Comparison of ENCODE assay signal across 19 mouse cellular contexts in the genomic region with DNA sequence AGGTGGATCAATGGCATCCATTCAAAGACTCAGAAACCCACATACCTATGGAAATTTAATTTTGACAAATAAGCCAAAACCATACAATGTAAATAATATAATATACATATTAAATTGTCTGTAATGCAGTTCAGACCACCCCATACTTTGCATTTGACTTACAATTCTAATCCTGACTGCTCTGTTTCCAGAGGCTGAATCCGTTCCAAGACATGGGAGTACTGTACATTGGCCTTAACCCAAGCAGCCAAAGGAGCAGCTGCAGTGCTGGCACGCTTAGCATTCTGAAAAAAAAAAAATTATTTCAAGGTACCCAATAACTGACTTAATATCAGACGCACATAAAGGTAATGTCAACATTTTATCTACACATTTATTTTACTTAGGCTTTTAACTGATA.
DNase-seq lines count a peak whose midpoint lies in the region; ATAC-seq and TF ChIP-seq lines count a peak whose summit lies in the region.
"Had no signal": no experiment of that assay in that cellular context is flagged by ENCODE, and none has a peak within 500 bp of the region (broad histone marks: within the 10 kb centered on the region; RNA-seq: fewer than 3 reads in every experiment).

No protein-coding gene starts in this region.

- WGBS in forebrain, postnatal 0 days = 64% methylated on average over 3 of the region's 3 CpGs
- 89% methylated on average over 3 of the region's 3 CpGs for WGBS in forebrain, embryonic 11.5 days
- WGBS in limb, embryonic 14.5 days = 84% methylated on average over 3 of the region's 3 CpGs
- 96% methylated on average over 3 of the region's 3 CpGs for WGBS in limb, embryonic 10.5 days

- no peak for TF ChIP-seq CTCF in forebrain, postnatal 0 days (IDR thresholded peaks at IDR 0.05; ENCODE audit: low read depth)

- no peak overlapping the region for H3K27ac ChIP-seq in forebrain, postnatal 0 days (ENCODE audit: low read depth, low read length)
- no peak overlapping the region for H3K27ac ChIP-seq in forebrain, embryonic 11.5 days (ENCODE audit: low read depth, low read length)
- no peak overlapping the region for H3K27ac ChIP-seq in limb, embryonic 14.5 days (replicated peaks; ENCODE audit: low read depth, low read length)
- H3K27ac ChIP-seq in limb, embryonic 10.5 days = no peak overlapping the region
- H3K27ac ChIP-seq: forebrain, embryonic 15.5 days; heart, embryonic 10.5 days; hindbrain, embryonic 15.5 days; limb, embryonic 15.5 days had no signal

- H3K9me3 ChIP-seq in forebrain, postnatal 0 days (ENCODE audit: low read length) = no peaks in the 10 kb centered on the region
- no peaks in the 10 kb centered on the region for H3K9me3 ChIP-seq in forebrain, embryonic 11.5 days (ENCODE audit: control insufficient read depth, low read length)
- H3K9me3 ChIP-seq in limb, embryonic 14.5 days (ENCODE audit: control insufficient read depth, low read length) = no peaks in the 10 kb centered on the region
- no peaks in the 10 kb centered on the region for H3K9me3 ChIP-seq in limb, embryonic 10.5 days (replicated peaks)
- H3K9me3 ChIP-seq: forebrain, embryonic 15.5 days; heart, embryonic 10.5 days; hindbrain, embryonic 15.5 days; limb, embryonic 15.5 days had no signal

- no peak overlapping the region for H3K4me2 ChIP-seq in forebrain, postnatal 0 days (ENCODE audit: low read depth)
- no peak overlapping the region for H3K4me2 ChIP-seq in forebrain, embryonic 11.5 days (ENCODE audit: low read depth, low read length, severe bottlenecking)
- H3K4me2 ChIP-seq in limb, embryonic 14.5 days (replicated peaks; ENCODE audit: low read depth, low read length, severe bottlenecking) = no peak overlapping the region
- H3K4me2 ChIP-seq: forebrain, embryonic 15.5 days; hindbrain, embryonic 15.5 days; limb, embryonic 15.5 days had no signal

- no peak overlapping the region for H3K9ac ChIP-seq in forebrain, postnatal 0 days
- H3K9ac ChIP-seq in forebrain, embryonic 11.5 days (ENCODE audit: low read length) = no peak overlapping the region
- no peak overlapping the region for H3K9ac ChIP-seq in limb, embryonic 14.5 days (ENCODE audit: low read depth, low read length, severe bottlenecking)
- H3K9ac ChIP-seq: forebrain, embryonic 15.5 days; hindbrain, embryonic 15.5 days; limb, embryonic 15.5 days had no signal

- DNase-seq in forebrain, postnatal 0 days = peak; percentile 3
- no peak for DNase-seq in forebrain, embryonic 11.5 days (ENCODE audit: low spot score)
- DNase-seq in limb, embryonic 14.5 days (ENCODE audit: low spot score) = peak; percentile 58
- no peak for DNase-seq in limb, embryonic 10.5 days (ENCODE audit: low spot score)
- DNase-seq in brain, adult 2 months (ENCODE audit: low read depth, low spot score) = peak; percentile 26
- peak; percentile 33 for DNase-seq in cerebellum, adult 9-10 months
- no peak for DNase-seq in adrenal gland, adult 2 months
- DNase-seq: adrenal gland, adult 8-10 months; B cell, adult 2 months; gastrocnemius, postnatal 25 days; kidney, postnatal 36 days; lung, postnatal 14 days; thymus, postnatal 25 days had no signal

- no peaks in the 10 kb centered on the region for H3K4me1 ChIP-seq in forebrain, postnatal 0 days (ENCODE audit: insufficient read depth)
- H3K4me1 ChIP-seq in forebrain, embryonic 11.5 days (replicated peaks; ENCODE audit: control insufficient read depth, insufficient read depth, low read length) = no peaks in the 10 kb centered on the region
- H3K4me1 ChIP-seq in limb, embryonic 14.5 days (ENCODE audit: control insufficient read depth, insufficient read depth, low read length) = no peaks in the 10 kb centered on the region
- no peaks in the 10 kb centered on the region for H3K4me1 ChIP-seq in limb, embryonic 10.5 days
- H3K4me1 ChIP-seq: forebrain, embryonic 15.5 days; heart, embryonic 10.5 days; hindbrain, embryonic 15.5 days; limb, embryonic 15.5 days had no signal

- H3K36me3 ChIP-seq in forebrain, postnatal 0 days (ENCODE audit: insufficient read depth) = peaks cover 19% of the 10 kb centered on the region; the same call in 1 of the 2 replicates
- H3K36me3 ChIP-seq in forebrain, embryonic 11.5 days (ENCODE audit: control insufficient read depth, insufficient read depth, low read length) = peaks cover 2% of the 10 kb centered on the region; the same call in 1 of the 2 replicates
- peaks cover 14% of the 10 kb centered on the region for H3K36me3 ChIP-seq in limb, embryonic 14.5 days (ENCODE audit: control insufficient read depth, insufficient read depth, low read length)
- H3K36me3 ChIP-seq in limb, embryonic 10.5 days = peaks cover 36% of the 10 kb centered on the region

- no peak overlapping the region for H3K4me3 ChIP-seq in forebrain, postnatal 0 days (ENCODE audit: low read depth, low read length)
- H3K4me3 ChIP-seq in forebrain, embryonic 11.5 days (ENCODE audit: low read depth, low read length) = no peak overlapping the region
- H3K4me3 ChIP-seq in limb, embryonic 14.5 days (replicated peaks; ENCODE audit: low read length) = no peak overlapping the region
- H3K4me3 ChIP-seq in limb, embryonic 10.5 days = no peak overlapping the region
- H3K4me3 ChIP-seq: forebrain, embryonic 15.5 days; heart, embryonic 10.5 days; hindbrain, embryonic 15.5 days; limb, embryonic 15.5 days had no signal

- no peak for TF ChIP-seq POLR2A in limb, embryonic 14.5 days (IDR thresholded peaks at IDR 0.05; ENCODE audit: borderline replicate concordance, extremely low read depth, insufficient read depth, insufficient read length)

- no peak for ATAC-seq in forebrain, postnatal 0 days
- ATAC-seq in forebrain, embryonic 11.5 days (replicated peaks; ENCODE audit: low FRiP score) = no peak
- no peak for ATAC-seq in limb, embryonic 14.5 days (ENCODE audit: low FRiP score, low read depth)
- no peak for ATAC-seq in activated CD4-positive, CD25-positive, alpha-beta regulatory T cell, adult 4 months
- ATAC-seq: forebrain, embryonic 15.5 days; intestine, embryonic 16.5 days had no signal

- H3K27me3 ChIP-seq in forebrain, postnatal 0 days (ENCODE audit: insufficient read depth, low read length) = no peaks in the 10 kb centered on the region
- no peaks in the 10 kb centered on the region for H3K27me3 ChIP-seq in forebrain, embryonic 11.5 days (ENCODE audit: control insufficient read depth, insufficient read depth, low read length)
- H3K27me3 ChIP-seq in limb, embryonic 14.5 days (ENCODE audit: control insufficient read depth, insufficient read depth, low read length) = no peaks in the 10 kb centered on the region
- no peaks in the 10 kb centered on the region for H3K27me3 ChIP-seq in limb, embryonic 10.5 days (ENCODE audit: low read depth, poor library complexity, severe bottlenecking)
- H3K27me3 ChIP-seq: forebrain, embryonic 15.5 days; hindbrain, embryonic 15.5 days; limb, embryonic 15.5 days had no signal

Comparison
In these comparisons a context has a peak if more than half of its experiments do, and no peak if none do; other contexts are left out.
1. DNase-seq: peak in forebrain, postnatal 0 days (single experiment), limb, embryonic 14.5 days (single experiment), brain, adult 2 months (single experiment) and cerebellum, adult 9-10 months (single experiment); none in forebrain, embryonic 11.5 days (single experiment), limb, embryonic 10.5 days (single experiment) and adrenal gland, adult 2 months (single experiment).